ENCODE assay signal across 8 mouse cellular contexts in the genomic region with DNA sequence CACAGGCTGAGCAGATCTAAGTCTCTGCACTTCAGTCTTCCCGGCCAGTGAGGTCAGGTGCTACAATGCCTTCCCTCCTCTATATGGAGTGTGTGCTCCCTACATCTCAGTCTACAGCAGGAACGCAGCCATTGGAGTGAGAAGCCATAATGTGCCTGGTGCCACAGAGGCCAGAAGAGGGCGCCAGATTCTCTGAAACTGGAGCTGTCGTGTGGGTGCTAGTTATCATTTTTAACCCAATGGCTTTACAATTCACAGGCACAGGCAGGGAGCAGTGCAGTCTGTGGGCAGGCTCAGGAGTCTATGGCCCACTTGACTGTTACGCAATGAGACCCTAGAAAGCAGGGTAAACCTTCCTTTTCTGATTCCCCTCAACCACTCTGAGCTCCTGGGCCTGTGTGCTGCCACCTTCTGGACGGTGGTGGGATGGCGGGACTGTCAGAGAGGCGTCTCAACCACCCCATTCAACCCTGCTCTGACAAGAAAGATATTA. TPM values are rescaled to one million over a fixed set of nuclear protein-coding genes. Genes with fewer than 3 reads are reported as not detected.
DNase-seq lines count a peak whose midpoint lies in the region; ATAC-seq lines count a peak whose summit lies in the region.

No protein-coding gene starts in this region.

- intact Hi-C loops in gastrocnemius, postnatal 14 days (cut with DNase I; ENCODE audit: low total_unique reads), result loop anchor here (5.0 kb wide), 1 partner anchor 58 kb away; no protein-coding TSS in a partner anchor
- intact Hi-C loops in left cerebral cortex, postnatal 10 days (cut with DNase I), result loop anchor here (2.0 kb wide), 1 partner anchor 60 kb away; no protein-coding TSS in a partner anchor

- peak; percentile 87 for ATAC-seq in megakaryocyte progenitor cell, adult 5-6 weeks (replicated peaks; ENCODE audit: poor library complexity)

- peak; percentile 82 for DNase-seq in adrenal gland, adult 18-20 months (ENCODE audit: low spot score in 2 of 2)
- peak; percentile 85 for DNase-seq in embryo, embryonic 10 days (ENCODE audit: low spot score)
- DNase-seq in gastrocnemius, postnatal 14 days, result peak; percentile 72
- DNase-seq in induced T-regulatory cell, adult 2 months (ENCODE audit: low read depth), result peak; percentile 87
- peak; percentile 20 to 80 for DNase-seq in left cerebral cortex, postnatal 10 days (ENCODE audit: extremely low spot score in 1 of 2, low spot score in 2 of 2)
- DNase-seq in right cerebral cortex, postnatal 14 days, result peak; percentile 73
- DNase-seq in urinary bladder, postnatal 25 days (ENCODE audit: low spot score), result peak; percentile 81

RNA-seq across cellular contexts. Expression of a gene that starts 18.9 kb away (rescaled TPM):
- total RNA-seq in adrenal gland, adult 18-20 months (2021), result under 1 TPM; 0.10 to 0.36 TPM
- under 1 TPM; 0.13 to 0.49 TPM for total RNA-seq in gastrocnemius, postnatal 14 days (2021)
- under 1 TPM; 0.57 to 0.69 TPM for total RNA-seq in left cerebral cortex, postnatal 10 days (2021)
- total RNA-seq in megakaryocyte progenitor cell, adult 5-6 weeks (2015), result not detected in 2 replicates
- not detected in 2 replicates for total RNA-seq in megakaryocyte progenitor cell, adult 5-6 weeks (2017)

RNA-seq across cellular contexts. Expression of a gene that starts 23.0 kb away (rescaled TPM):
- total RNA-seq in adrenal gland, adult 18-20 months (2021), result under 1 TPM; 0.10 to 0.19 TPM
- total RNA-seq in gastrocnemius, postnatal 14 days (2021), result under 1 TPM; 0.23 to 0.42 TPM
- total RNA-seq in left cerebral cortex, postnatal 10 days (2021), result under 1 TPM; 0.24 to 0.26 TPM
- total RNA-seq in megakaryocyte progenitor cell, adult 5-6 weeks (2015), result 0.68 and 1.6 TPM in 2 replicates
- total RNA-seq in megakaryocyte progenitor cell, adult 5-6 weeks (2017), result 0.30 and 0.46 TPM in 2 replicates

RNA-seq across cellular contexts. Expression of a gene that starts 50.4 kb away (rescaled TPM):
- total RNA-seq in adrenal gland, adult 18-20 months (2021), result 1 to 10 TPM in 1 of 2 experiments, under 1 TPM in 1; 0.20 to 1.1 TPM
- total RNA-seq in gastrocnemius, postnatal 14 days (2021), result 10 to 100 TPM; 36.6 to 76.7 TPM
- 1 to 10 TPM; 1.2 to 1.6 TPM for total RNA-seq in left cerebral cortex, postnatal 10 days (2021)
- not detected in 2 replicates for total RNA-seq in megakaryocyte progenitor cell, adult 5-6 weeks (2015)
- total RNA-seq in megakaryocyte progenitor cell, adult 5-6 weeks (2017), result not detected in 2 replicates

Comparison
In these comparisons a context has a peak if more than half of its experiments do, and no peak if none do; other contexts are left out.
1. Peak in every context shown above with its lines: DNase-seq and ATAC-seq.
2. RNA of a gene that starts 50.4 kb away (total RNA-seq): 36.6 to 76.7 TPM in gastrocnemius, postnatal 14 days; 1.2 to 1.6 TPM in left cerebral cortex, postnatal 10 days, 0.20 to 1.1 TPM in adrenal gland, adult 18-20 months and not detected in megakaryocyte progenitor cell, adult 5-6 weeks; every median in the first group is over 10 times any median in the second.